Mouse (Mus musculus) erythroblast, embryonic 14.5 days (primary cell): Measurements from ENCODE around the gene Rpl9.

Experiments used
- GATA1 ChIP-seq: IDR thresholded peaks from 2 replicates; pipeline ENCODE4 v1.6.1; 2012; ENCODE audit warnings: low read length, inconsistent platforms, mixed read lengths
- TAL1 ChIP-seq: IDR thresholded peaks from 3 replicates; pipeline ENCODE4 v1.6.1; 2012; ENCODE audit warnings: low read length, inconsistent platforms, mixed read lengths

DNA sequence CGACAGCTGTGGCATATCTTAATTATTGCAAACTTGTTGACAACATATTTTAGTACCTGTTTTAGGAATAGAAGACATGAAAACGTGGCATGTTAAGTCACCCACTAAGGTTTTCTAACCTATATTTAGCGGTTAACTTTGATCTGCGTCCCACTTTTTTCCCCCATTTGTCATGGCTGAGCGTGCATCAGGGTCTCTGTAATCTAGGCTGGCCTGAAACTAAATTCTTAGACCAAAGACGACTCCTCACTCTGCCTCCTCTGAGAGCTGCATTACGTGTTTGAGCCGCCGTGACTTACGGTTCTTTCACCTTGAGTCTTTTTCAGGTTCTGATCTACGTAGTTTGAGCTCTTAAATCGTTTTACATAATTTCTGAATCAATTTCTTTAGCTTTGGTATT is 509 bp upstream of the Rpl9 start:
- TF ChIP-seq TAL1 (no peak), GATA1 (no peak)
